Mouse (Mus musculus) lung, postnatal 0 days (tissue): ENCODE results near the gene Metap1. TPM values are rescaled to one million over a fixed set of nuclear protein-coding genes. Genes with fewer than 3 reads are reported as not detected.

Experiments
- ATAC-seq: fragments of 200-750 bp; cut with Nextera tagmentation; 2 replicates; pipeline ENCODE4 v1.8.0; 2017; ENCODE audit warnings: moderate library complexity
- DNase-seq: peaks from one replicate; pipeline ENCODE4 v3.0.0-alpha.2; 2016; ENCODE audit warnings: low spot score
- H3K27ac ChIP-seq: fragments of 300-500 bp; sonication (generic); 2 replicates; pipeline ENCODE4 v1.5.1; 2014; ENCODE audit warnings: antibody characterized with exemption, mild to moderate bottlenecking, low read length, mixed read lengths
- H3K27me3 ChIP-seq: fragments of 300-500 bp; sonication (generic); replicated peaks from 2 replicates; pipeline ENCODE4 v1.6.1; 2014; ENCODE audit warnings: low read length, mixed read lengths; ENCODE audit not compliant: insufficient read depth
- H3K36me3 ChIP-seq: fragments of 300-500 bp; sonication (generic); 2 replicates; pipeline ENCODE4 v1.6.1; 2014; ENCODE audit warnings: low read length, mixed read lengths; ENCODE audit not compliant: insufficient read depth
- H3K4me1 ChIP-seq: fragments of 300-500 bp; sonication (generic); 2 replicates; pipeline ENCODE4 v1.6.1; 2014; ENCODE audit warnings: antibody characterized with exemption, low read depth, low read length, mixed read lengths; ENCODE audit not compliant: insufficient read depth
- H3K4me2 ChIP-seq: fragments of 300-500 bp; sonication (generic); replicated peaks from 2 replicates; pipeline ENCODE4 v1.6.1; 2014; ENCODE audit warnings: low read depth, mild to moderate bottlenecking, low read length, moderate library complexity, mixed read lengths
- H3K4me3 ChIP-seq: fragments of 300-500 bp; sonication (generic); 2 replicates; pipeline ENCODE4 v1.5.1; 2014; ENCODE audit warnings: low read depth, low read length
- H3K9ac ChIP-seq: fragments of 300-500 bp; sonication (generic); replicated peaks from 2 replicates; pipeline ENCODE4 v1.6.1; 2014; ENCODE audit warnings: low read depth, mild to moderate bottlenecking
- H3K9me3 ChIP-seq: fragments of 300-500 bp; sonication (generic); 2 replicates; pipeline ENCODE4 v1.6.1; 2016; ENCODE audit warnings: low read length, mixed read lengths
- CTCF ChIP-seq: IDR thresholded peaks from 2 replicates; pipeline ENCODE4 v1.5.1; 2016; ENCODE audit warnings: antibody characterized with exemption, mild to moderate bottlenecking
- EP300 ChIP-seq: IDR thresholded peaks from 2 replicates; pipeline ENCODE4 v1.6.1; 2016; ENCODE audit warnings: antibody characterized with exemption, mild to moderate bottlenecking, control low read depth
- WGBS: fragments of 180-500 bp; shearing (Covaris S2); extraction: QIAGEN DNeasy Blood & Tissue Kit; methylation state at CpG from one replicate; pipeline ENCODE4 v1.1.7; 2014; 5-methylcytosine and 5-hydroxymethylcytosine counted together
- polyA plus RNA-seq: library from polyadenylated mRNA; unstranded; fragments of >200 nt; fragmentation: Nextera tagmentation; extraction: Ambion mirVana; gene quantifications from 2 replicates; pipeline ENCODE4 v1.2.1, GENCODE M21; 2015

Gene Metap1
- polyA plus RNA-seq, 1 experiment from 2014 or later = 23.9 TPM

DNA sequence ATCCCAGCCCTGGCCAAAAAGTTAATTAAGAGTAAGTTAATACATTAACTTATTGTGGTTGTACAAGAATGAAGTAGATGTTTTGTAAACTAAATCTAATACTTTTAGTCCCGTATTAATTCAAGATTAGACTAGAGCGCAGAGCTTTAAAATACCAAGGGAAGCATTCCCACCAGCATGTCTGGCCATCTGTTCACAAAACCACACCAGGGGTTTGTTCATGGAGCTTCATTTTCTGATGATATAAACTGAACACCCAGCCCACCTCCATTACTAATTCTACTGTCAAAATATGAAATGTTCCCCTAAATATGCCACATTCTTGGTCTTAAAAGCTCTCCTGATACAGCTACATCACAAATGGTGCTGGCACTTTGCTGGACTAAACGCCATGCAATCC is 30.9 kb downstream of the Metap1 start:
- 94% methylated on average over 3 of the region's 3 CpGs for WGBS
- H3K4me3 ChIP-seq = no peak overlapping the region
- DNase-seq (no peak), ATAC-seq (no peak)
- no peak overlapping the region for H3K9ac ChIP-seq
- no peak overlapping the region for H3K27ac ChIP-seq
- H3K4me2 ChIP-seq = no peak overlapping the region
- TF ChIP-seq EP300 (no peak), CTCF (no peak)
- H3K27me3 ChIP-seq = no peaks in the 10 kb centered on the region
- H3K4me1 ChIP-seq = no peaks in the 10 kb centered on the region
- H3K36me3 ChIP-seq = peaks cover 16% of the 10 kb centered on the region; the same call in 1 of the 2 replicates
- no peaks in the 10 kb centered on the region for H3K9me3 ChIP-seq

DNA sequence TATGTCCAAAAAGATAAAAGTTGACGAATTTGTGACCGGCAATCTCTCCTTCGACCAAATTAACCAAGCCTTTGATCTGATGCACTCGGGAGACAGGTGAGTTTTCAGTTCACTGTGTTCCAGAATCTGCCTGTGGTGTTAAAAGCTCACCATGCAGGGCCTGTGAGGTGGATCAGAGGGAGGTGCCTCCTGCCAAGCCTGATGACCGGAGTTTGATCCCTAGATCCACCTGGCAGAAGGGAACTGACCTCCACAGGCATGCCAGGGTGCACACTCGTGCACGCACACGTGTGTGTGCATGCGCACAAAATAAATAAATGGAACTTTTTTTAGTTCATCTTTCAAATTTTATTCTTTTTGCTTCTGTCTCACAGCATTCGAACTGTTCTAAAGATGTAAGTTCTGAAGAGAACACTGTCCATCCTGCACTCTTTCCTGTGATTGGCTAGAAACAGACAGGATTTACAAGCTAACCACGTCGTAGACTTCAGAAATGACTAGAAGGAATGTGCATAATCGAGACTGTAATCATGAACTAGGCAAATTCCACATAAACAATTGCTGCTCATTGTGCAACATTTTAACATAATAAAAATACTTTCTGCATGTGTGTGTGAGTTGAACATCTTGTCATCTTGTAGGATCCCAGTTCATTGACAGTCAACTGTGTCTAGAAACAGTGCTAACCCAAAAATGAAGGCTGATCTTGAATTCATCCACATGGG is 34.4 kb downstream of the Metap1 start:
- Histone ChIP-seq H3K9ac (no peak overlapping the region), H3K4me2 (no peak overlapping the region), H3K36me3 (peaks cover 17% of the 10 kb centered on the region), H3K4me3 (no peak overlapping the region), H3K4me1 (no peaks in the 10 kb centered on the region), H3K27me3 (no peaks in the 10 kb centered on the region), H3K27ac (peak overlapping the region; percentile 32; the same call in 1 of the 2 replicates), H3K9me3 (no peaks in the 10 kb centered on the region)
- TF ChIP-seq CTCF (no peak), EP300 (peak; percentile 36; the same call in 1 of the 2 replicates)
- DNase-seq = peak; percentile 83
- WGBS = 81% methylated on average over 13 of the region's 13 CpGs
- ATAC-seq = peak; percentile 48

DNA sequence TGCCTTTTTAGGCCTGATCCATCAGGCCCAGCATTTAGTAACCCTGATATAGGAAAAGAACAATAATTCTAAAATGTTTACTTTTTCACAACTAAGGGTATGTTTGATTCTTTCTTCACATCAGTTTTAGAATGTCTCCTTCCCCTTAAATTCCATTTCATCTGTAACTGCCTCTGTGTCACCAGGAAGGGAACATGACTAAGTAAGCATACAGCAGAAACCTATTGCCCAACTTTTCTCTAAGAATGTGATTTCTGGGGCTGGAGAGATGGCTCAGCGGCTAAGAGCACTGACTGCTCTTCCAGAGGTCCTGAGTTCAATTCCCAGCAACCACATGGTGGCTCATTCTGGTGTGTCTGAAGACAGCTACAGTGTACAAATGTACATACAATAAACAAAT is 35.1 kb downstream of the Metap1 start:
- 55% methylated on average over 1 of the region's 1 CpGs for WGBS
- H3K27ac ChIP-seq = 0 out of 2 replicates have a peak overlapping the region, but pooled peaks have one; percentile 6
- H3K9me3 ChIP-seq = no peaks in the 10 kb centered on the region
- H3K4me2 ChIP-seq = no peak overlapping the region
- no peaks in the 10 kb centered on the region for H3K27me3 ChIP-seq
- no peaks in the 10 kb centered on the region for H3K4me1 ChIP-seq
- TF ChIP-seq CTCF = no peak
- TF ChIP-seq EP300 = 0 out of 2 replicates have a peak, but pooled peaks have one; percentile 16
- peaks cover 18% of the 10 kb centered on the region for H3K36me3 ChIP-seq
- H3K9ac ChIP-seq = no peak overlapping the region
- no peak overlapping the region for H3K4me3 ChIP-seq
- peak; percentile 72 for DNase-seq
- peak; percentile 47 for ATAC-seq

DNA sequence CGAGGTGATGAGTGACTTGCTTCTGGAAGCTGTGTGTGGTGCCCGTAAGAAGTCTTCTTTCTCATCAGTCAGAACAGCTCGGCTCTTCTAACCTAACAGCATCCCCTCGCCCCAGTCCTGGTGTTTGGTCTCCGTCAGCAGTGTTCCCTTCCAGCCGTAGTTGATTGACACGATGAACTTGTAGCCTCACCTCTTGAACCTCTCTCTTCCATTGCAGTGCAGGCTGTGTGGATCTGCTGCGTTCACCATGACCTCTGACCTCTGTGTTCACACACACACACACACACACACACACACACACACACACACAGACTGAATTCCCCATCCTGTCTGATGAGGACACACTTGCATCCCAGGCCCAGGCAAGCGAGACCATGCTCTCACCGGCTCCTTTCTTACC is 37.1 kb downstream of the Metap1 start:
- no peak for DNase-seq
- no peaks in the 10 kb centered on the region for H3K9me3 ChIP-seq
- no peak overlapping the region for H3K9ac ChIP-seq
- H3K4me1 ChIP-seq = no peaks in the 10 kb centered on the region
- peaks cover 23% of the 10 kb centered on the region for H3K36me3 ChIP-seq
- no peak overlapping the region for H3K4me2 ChIP-seq
- no peaks in the 10 kb centered on the region for H3K27me3 ChIP-seq
- no peak overlapping the region for H3K27ac ChIP-seq
- TF ChIP-seq CTCF = no peak
- TF ChIP-seq EP300 = no peak
- 77% methylated on average over 10 of the region's 10 CpGs for WGBS
- H3K4me3 ChIP-seq = no peak overlapping the region
- no peak for ATAC-seq

DNA sequence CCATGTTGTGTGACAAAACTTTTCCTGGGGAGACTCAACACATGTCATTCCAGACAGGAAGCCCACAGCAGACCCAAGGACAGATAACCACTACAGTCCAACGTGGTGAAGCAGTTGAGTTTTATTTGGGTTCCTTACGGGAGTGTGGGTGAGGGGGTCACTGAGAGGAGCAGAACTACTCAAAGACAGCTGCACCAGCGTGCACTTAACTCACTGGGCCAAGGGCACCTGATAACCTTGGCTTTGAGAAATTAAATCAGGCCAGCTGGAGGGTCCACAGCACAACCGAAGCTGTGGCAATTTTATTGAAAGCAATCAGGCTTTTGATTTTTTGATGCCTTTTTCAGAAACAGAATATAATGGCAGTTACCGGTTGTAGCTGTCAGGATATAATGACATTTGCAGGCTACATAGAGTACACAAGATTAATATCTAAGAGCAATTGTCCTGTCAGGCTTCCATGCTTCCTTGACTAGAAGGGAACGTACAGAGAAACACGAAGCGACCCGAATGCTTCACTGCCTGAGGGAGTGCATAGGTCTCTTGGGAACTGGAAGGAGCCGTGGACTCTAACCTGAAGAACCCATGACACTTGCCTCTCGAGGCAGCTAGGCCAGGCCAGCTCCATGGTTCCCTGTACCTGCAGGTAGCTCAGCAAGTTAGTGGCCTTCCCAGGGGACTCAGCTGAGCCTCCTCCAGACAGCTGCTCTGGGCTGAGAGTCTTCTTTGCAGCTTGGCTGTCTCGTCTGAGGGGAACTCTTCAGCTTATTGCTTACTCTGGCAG is 41.0 kb downstream of the Metap1 start:
- ATAC-seq = no peak
- no peak for DNase-seq
- peaks cover 25% of the 10 kb centered on the region for H3K36me3 ChIP-seq
- no peak overlapping the region for H3K4me3 ChIP-seq
- 72% methylated on average over 12 of the region's 12 CpGs for WGBS
- no peak overlapping the region for H3K9ac ChIP-seq
- no peaks in the 10 kb centered on the region for H3K9me3 ChIP-seq
- H3K27ac ChIP-seq = no peak overlapping the region
- no peaks in the 10 kb centered on the region for H3K27me3 ChIP-seq
- H3K4me1 ChIP-seq = no peaks in the 10 kb centered on the region; the same call in 1 of the 2 replicates
- H3K4me2 ChIP-seq = no peak overlapping the region
- TF ChIP-seq EP300 = no peak
- TF ChIP-seq CTCF = no peak

DNA sequence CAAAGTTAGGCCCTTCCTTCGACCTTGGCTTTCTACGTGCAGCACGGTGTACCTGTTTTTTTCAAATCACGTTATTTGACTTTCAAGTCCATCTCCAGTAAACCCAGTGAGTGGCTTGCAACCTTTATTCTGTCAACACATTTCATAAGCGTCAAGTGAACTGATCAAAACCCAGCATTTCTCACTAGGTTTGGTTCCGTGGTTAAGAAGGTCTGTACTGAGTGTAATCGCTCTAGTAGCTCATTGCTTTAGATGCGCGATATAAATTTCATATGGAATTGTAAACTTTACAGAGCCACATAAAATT is 45.9 kb downstream of the Metap1 start:
- Histone ChIP-seq H3K36me3 (peaks cover 8% of the 10 kb centered on the region; the same call in 1 of the 2 replicates), H3K27ac (peak overlapping the region; percentile 81), H3K4me2 (peak overlapping the region; percentile 82), H3K4me1 (peaks cover 4% of the 10 kb centered on the region; the same call in 1 of the 2 replicates), H3K4me3 (peak overlapping the region; percentile 88), H3K9ac (peak overlapping the region; percentile 81), H3K9me3 (no peaks in the 10 kb centered on the region), H3K27me3 (no peaks in the 10 kb centered on the region)
- DNase-seq = no peak
- TF ChIP-seq CTCF (no peak), EP300 (no peak)
- ATAC-seq = no peak
- 3% methylated on average over 9 of the region's 9 CpGs for WGBS
